Mouse (Mus musculus) intestine, embryonic 15.5 days (tissue): ENCODE measurements around the gene Miga2. TPM values are rescaled to one million over a fixed set of nuclear protein-coding genes. Genes with fewer than 3 reads are reported as not detected.

ENCODE experiments used
- ATAC-seq: fragments of 200-750 bp; cut with Nextera tagmentation; 2 replicates; pipeline ENCODE4 v1.8.0; 2017; ENCODE audit warnings: moderate TSS enrichment, moderate library complexity
- H3K27ac ChIP-seq: fragments of 300-500 bp; sonication (generic); 2 replicates; pipeline ENCODE4 v1.5.1; 2015; ENCODE audit warnings: mild to moderate bottlenecking, inconsistent platforms
- H3K27me3 ChIP-seq: fragments of 300-500 bp; sonication (generic); replicated peaks from 2 replicates; pipeline ENCODE4 v1.6.1; 2015; ENCODE audit warnings: inconsistent platforms
- H3K36me3 ChIP-seq: fragments of 300-500 bp; sonication (generic); 2 replicates; pipeline ENCODE4 v1.6.1; 2015; ENCODE audit warnings: inconsistent platforms
- H3K4me1 ChIP-seq: fragments of 300-500 bp; sonication (generic); replicated peaks from 2 replicates; pipeline ENCODE4 v1.6.1; 2015; ENCODE audit warnings: inconsistent platforms
- H3K4me2 ChIP-seq: fragments of 300-500 bp; sonication (generic); replicated peaks from 2 replicates; pipeline ENCODE4 v1.6.1; 2015; ENCODE audit warnings: mild to moderate bottlenecking, inconsistent platforms
- H3K4me3 ChIP-seq: fragments of 300-500 bp; sonication (generic); replicated peaks from 2 replicates; pipeline ENCODE4 v1.5.1; 2015; ENCODE audit warnings: inconsistent platforms
- H3K9ac ChIP-seq: fragments of 300-500 bp; sonication (generic); 2 replicates; pipeline ENCODE4 v1.6.1; 2015; ENCODE audit warnings: inconsistent platforms
- H3K9me3 ChIP-seq: fragments of 300-500 bp; sonication (generic); 2 replicates; pipeline ENCODE4 v1.6.1; 2016; ENCODE audit warnings: inconsistent platforms
- WGBS: fragments of 180-500 bp; shearing (Covaris S2); methylation state at CpG from one replicate; pipeline ENCODE4 v1.1.7; 2015; 5-methylcytosine and 5-hydroxymethylcytosine counted together
- polyA plus RNA-seq: library from polyadenylated mRNA; unstranded; fragments of >200 nt; fragmentation: Nextera tagmentation; extraction: Ambion mirVana; gene quantifications from 2 replicates; pipeline ENCODE4 v1.2.1, GENCODE M21; 2015

Gene Miga2
- polyA plus RNA-seq, 1 experiment from 2014 or later: 20.9 TPM

- Histone ChIP-seq H3K9ac (no peak overlapping the region), H3K9me3 (no peaks in the 10 kb centered on the region), H3K4me2 (no peak overlapping the region), H3K27ac (no peak overlapping the region), H3K4me3 (no peak overlapping the region), H3K36me3 (peaks cover 12% of the 10 kb centered on the region), H3K27me3 (no peaks in the 10 kb centered on the region), H3K4me1 (no peaks in the 10 kb centered on the region)
- no peak for ATAC-seq
- WGBS: 85% methylated on average over 9 of the region's 9 CpGs
These were observed 22.9 kb downstream of the Miga2 start for GRCm38 (mm10) chr2:30386913-30387312.

DNA sequence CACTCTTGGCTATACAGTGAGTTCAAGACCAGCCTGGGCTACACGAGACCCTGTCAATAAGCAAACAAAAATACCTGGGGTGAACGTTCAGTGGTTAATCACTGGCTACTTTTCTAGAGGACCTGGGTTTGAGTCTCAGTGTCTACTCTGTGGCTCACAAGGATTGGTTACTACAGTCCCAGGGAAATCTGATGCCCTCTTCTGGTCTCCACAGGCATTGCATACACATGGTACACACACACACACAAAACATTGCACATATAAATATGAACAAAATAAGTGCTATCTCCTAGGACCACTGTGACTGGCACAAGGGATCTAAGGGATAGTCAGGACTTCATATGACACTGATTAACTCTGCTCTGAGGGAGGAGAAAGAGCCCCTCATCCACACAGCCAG, 25.0 kb downstream of the Miga2 start:
- Histone ChIP-seq H3K4me3 (no peak overlapping the region), H3K27me3 (no peaks in the 10 kb centered on the region), H3K4me1 (peaks cover 8% of the 10 kb centered on the region), H3K9me3 (no peaks in the 10 kb centered on the region), H3K9ac (no peak overlapping the region), H3K4me2 (no peak overlapping the region), H3K36me3 (no peaks in the 10 kb centered on the region), H3K27ac (no peak overlapping the region)
- no peak for ATAC-seq
- 87% methylated on average over 2 of the region's 2 CpGs for WGBS

GRCm38 (mm10) chr2:30392114-30392576, 28.1 kb downstream of the Miga2 start, which contains the start of gene Dolpp1:
Dolpp1 (plus strand) TSS chr2:30392254.
- peak; percentile 96 for ATAC-seq
- peaks cover 5% of the 10 kb centered on the region for H3K36me3 ChIP-seq
- H3K4me2 ChIP-seq: peak within 1 kb of the TSS; percentile 82
- H3K4me1 ChIP-seq: peaks cover 15% of the 10 kb centered on the region
- H3K9ac ChIP-seq: peak within 1 kb of the TSS; percentile 74
- H3K27me3 ChIP-seq: no peaks in the 10 kb centered on the region
- peak within 1 kb of the TSS; percentile 79 for H3K4me3 ChIP-seq
- WGBS: under 1% methylated on average over 40 of the region's 40 CpGs
- no peaks in the 10 kb centered on the region for H3K9me3 ChIP-seq
- peak within 1 kb of the TSS; percentile 93 for H3K27ac ChIP-seq

GRCm38 (mm10) chr2:30392577-30393369, 28.7 kb downstream of the Miga2 start:
- peak overlapping the region; percentile 74 for H3K9ac ChIP-seq
- peaks cover 8% of the 10 kb centered on the region for H3K36me3 ChIP-seq
- WGBS: under 1% methylated on average over 54 of the region's 54 CpGs
- ATAC-seq: peak; percentile 82
- peak overlapping the region; percentile 82 for H3K4me2 ChIP-seq
- peak overlapping the region; percentile 93 for H3K27ac ChIP-seq
- H3K9me3 ChIP-seq: no peaks in the 10 kb centered on the region
- H3K4me3 ChIP-seq: peak overlapping the region; percentile 79
- no peaks in the 10 kb centered on the region for H3K27me3 ChIP-seq
- peaks cover 15% of the 10 kb centered on the region for H3K4me1 ChIP-seq

GRCm38 (mm10) chr2:30393370-30393656, 29.3 kb downstream of the Miga2 start:
- peak; percentile 5; the same call in 1 of the 2 replicates for ATAC-seq
- peak overlapping the region; percentile 74 for H3K9ac ChIP-seq
- H3K27ac ChIP-seq: peak overlapping the region; percentile 93
- peak overlapping the region; percentile 79 for H3K4me3 ChIP-seq
- H3K27me3 ChIP-seq: no peaks in the 10 kb centered on the region
- 27% methylated on average over 1 of the region's 1 CpGs for WGBS
- H3K36me3 ChIP-seq: peaks cover 11% of the 10 kb centered on the region
- H3K4me2 ChIP-seq: peak overlapping the region; percentile 82
- no peaks in the 10 kb centered on the region for H3K9me3 ChIP-seq
- H3K4me1 ChIP-seq: peaks cover 15% of the 10 kb centered on the region

DNA sequence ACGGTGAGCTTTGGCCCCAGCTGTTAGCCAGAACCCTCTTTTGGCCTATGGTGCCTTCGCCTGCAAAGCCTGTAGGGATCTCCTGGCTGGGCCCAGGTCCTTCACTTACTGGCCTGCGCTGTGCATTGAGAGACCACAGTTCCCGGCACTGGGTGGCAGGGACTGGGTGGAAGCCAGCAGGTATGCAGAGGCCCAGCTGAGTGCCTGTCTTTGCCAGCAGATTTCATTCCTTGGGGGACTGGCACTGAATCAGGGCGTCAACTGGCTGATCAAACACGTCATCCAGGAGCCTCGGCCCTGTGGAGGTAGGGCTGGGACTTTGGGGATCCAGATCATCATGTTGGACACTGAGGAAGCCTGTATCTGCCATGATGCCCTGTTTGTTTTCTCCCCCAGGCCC, 31.7 kb downstream of the Miga2 start:
- peaks cover 15% of the 10 kb centered on the region for H3K4me1 ChIP-seq
- ATAC-seq: no peak
- no peak overlapping the region for H3K27ac ChIP-seq
- H3K4me2 ChIP-seq: no peak overlapping the region
- H3K36me3 ChIP-seq: peaks cover 29% of the 10 kb centered on the region
- 89% methylated on average over 7 of the region's 7 CpGs for WGBS
- no peak overlapping the region for H3K4me3 ChIP-seq
- no peaks in the 10 kb centered on the region for H3K9me3 ChIP-seq
- no peaks in the 10 kb centered on the region for H3K27me3 ChIP-seq
- no peak overlapping the region for H3K9ac ChIP-seq

DNA sequence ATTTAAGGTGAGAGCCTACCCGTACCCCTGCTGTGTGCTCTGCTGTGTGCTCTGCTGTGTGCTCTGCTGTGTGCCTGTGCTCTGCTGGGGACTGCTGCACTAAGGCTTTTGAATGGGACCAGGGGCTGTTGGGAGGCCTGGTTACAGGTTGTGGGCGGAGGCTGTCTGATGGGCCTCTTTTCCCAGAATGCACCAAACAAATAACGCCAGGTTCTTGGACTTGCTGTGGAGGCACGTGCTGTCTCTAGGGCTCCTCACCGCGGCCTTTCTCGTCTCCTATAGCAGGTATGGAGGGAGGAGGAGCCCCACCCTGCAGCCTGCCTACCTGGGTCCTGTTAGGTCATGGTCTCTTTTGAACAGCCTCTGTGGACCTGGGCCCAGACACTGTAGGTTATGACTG, 32.2 kb downstream of the Miga2 start:
- Histone ChIP-seq H3K4me3 (no peak overlapping the region), H3K36me3 (peaks cover 29% of the 10 kb centered on the region), H3K4me1 (peaks cover 15% of the 10 kb centered on the region), H3K9me3 (no peaks in the 10 kb centered on the region), H3K27me3 (no peaks in the 10 kb centered on the region), H3K4me2 (no peak overlapping the region), H3K9ac (no peak overlapping the region), H3K27ac (no peak overlapping the region)
- 78% methylated on average over 7 of the region's 7 CpGs for WGBS
- ATAC-seq: no peak

DNA sequence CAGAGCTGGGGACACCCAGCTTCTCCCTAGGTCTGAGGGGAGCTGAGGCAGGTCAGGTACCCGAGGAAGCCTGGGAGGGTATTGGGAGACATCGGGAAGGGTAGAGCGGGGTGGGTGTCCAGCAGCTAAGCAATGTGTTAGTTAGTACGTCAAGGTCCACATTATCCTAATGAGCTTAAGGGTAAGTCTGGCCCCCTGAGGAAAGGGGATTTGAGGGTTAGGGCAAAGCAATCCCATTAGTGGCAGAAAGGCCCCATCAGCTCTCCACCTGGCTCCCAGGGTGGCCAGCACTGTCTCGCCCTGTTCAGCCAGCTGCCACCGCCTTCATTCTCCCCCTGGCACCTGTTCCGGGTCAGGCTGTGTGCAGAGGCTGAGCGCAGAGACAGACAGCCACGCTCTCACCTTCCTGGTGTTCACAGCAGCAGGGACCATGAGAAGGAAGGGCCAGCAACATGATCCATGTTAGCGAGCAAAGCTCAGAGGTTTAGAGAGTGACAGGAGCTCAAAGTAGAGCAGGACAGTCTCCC, 34.0 kb downstream of the Miga2 start:
- Histone ChIP-seq H3K27ac (no peak overlapping the region), H3K27me3 (no peaks in the 10 kb centered on the region), H3K4me2 (no peak overlapping the region), H3K9me3 (no peaks in the 10 kb centered on the region), H3K4me3 (no peak overlapping the region), H3K4me1 (peaks cover 15% of the 10 kb centered on the region), H3K36me3 (peaks cover 29% of the 10 kb centered on the region), H3K9ac (no peak overlapping the region)
- WGBS: 88% methylated on average over 10 of the region's 10 CpGs
- no peak for ATAC-seq

GRCm38 (mm10) chr2:30399191-30400171, 35.4 kb downstream of the Miga2 start:
- WGBS: 62% methylated on average over 20 of the region's 20 CpGs
- no peak for ATAC-seq
- no peak overlapping the region for H3K9ac ChIP-seq
- no peaks in the 10 kb centered on the region for H3K27me3 ChIP-seq
- peaks cover 29% of the 10 kb centered on the region for H3K36me3 ChIP-seq
- H3K9me3 ChIP-seq: no peaks in the 10 kb centered on the region
- no peak overlapping the region for H3K4me3 ChIP-seq
- no peak overlapping the region for H3K4me2 ChIP-seq
- H3K27ac ChIP-seq: no peak overlapping the region
- H3K4me1 ChIP-seq: peaks cover 6% of the 10 kb centered on the region; the same call in 1 of the 2 replicates

- H3K4me2 ChIP-seq: no peak overlapping the region
- H3K36me3 ChIP-seq: peaks cover 31% of the 10 kb centered on the region
- no peak overlapping the region for H3K27ac ChIP-seq
- H3K9ac ChIP-seq: no peak overlapping the region
- no peak overlapping the region for H3K4me3 ChIP-seq
- H3K9me3 ChIP-seq: no peaks in the 10 kb centered on the region
- H3K27me3 ChIP-seq: no peaks in the 10 kb centered on the region
- no peak for ATAC-seq
- no peaks in the 10 kb centered on the region for H3K4me1 ChIP-seq
- 63% methylated on average over 1 of the region's 1 CpGs for WGBS
These were observed 37.5 kb downstream of the Miga2 start for GRCm38 (mm10) chr2:30401581-30401980.

GRCm38 (mm10) chr2:30402351-30402826, 38.4 kb downstream of the Miga2 start:
- 90% methylated on average over 9 of the region's 9 CpGs for WGBS

DNA sequence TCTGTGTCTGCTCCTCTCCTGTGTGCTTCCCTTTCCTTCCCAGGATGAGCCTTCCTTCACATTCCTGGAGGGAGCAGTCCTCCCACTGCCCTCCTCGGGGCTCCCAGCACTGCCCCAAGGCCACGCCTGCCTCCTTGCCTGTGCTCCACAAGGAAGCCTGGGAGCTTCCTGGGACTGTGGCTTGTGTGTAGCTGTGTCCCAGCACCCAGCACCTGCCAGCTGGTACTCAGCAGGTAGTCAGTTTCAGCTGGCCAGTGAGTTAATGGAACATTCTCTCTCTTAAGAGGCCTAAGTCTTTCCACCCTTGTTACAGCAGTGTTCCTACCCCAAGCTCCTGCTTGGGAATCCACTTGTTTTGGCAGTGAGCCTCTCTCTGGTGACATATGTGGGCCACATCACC, 38.8 kb downstream of the Miga2 start:
- peaks cover 24% of the 10 kb centered on the region; the same call in 1 of the 2 replicates for H3K36me3 ChIP-seq
- H3K9ac ChIP-seq: no peak overlapping the region
- H3K9me3 ChIP-seq: no peaks in the 10 kb centered on the region
- H3K27ac ChIP-seq: no peak overlapping the region
- H3K4me3 ChIP-seq: no peak overlapping the region
- 47% methylated on average over 2 of the region's 2 CpGs for WGBS
- ATAC-seq: no peak
- no peaks in the 10 kb centered on the region for H3K27me3 ChIP-seq
- H3K4me1 ChIP-seq: no peaks in the 10 kb centered on the region
- no peak overlapping the region for H3K4me2 ChIP-seq

More at GRCm38 (mm10) chr2:30402351-30402826, 38.4 kb downstream of the Miga2 start:
- H3K4me2 ChIP-seq: no peak overlapping the region
- no peaks in the 10 kb centered on the region for H3K27me3 ChIP-seq
- H3K4me3 ChIP-seq: no peak overlapping the region
- H3K9me3 ChIP-seq: no peaks in the 10 kb centered on the region
- no peak overlapping the region for H3K9ac ChIP-seq
- H3K36me3 ChIP-seq: peaks cover 28% of the 10 kb centered on the region; the same call in 1 of the 2 replicates
- no peak overlapping the region for H3K27ac ChIP-seq
- ATAC-seq: no peak
- no peaks in the 10 kb centered on the region for H3K4me1 ChIP-seq
